Mouse (Mus musculus): ENCODE results near the gene Lrrk1. TPM values are rescaled to one million over a fixed set of nuclear protein-coding genes. Genes with fewer than 3 reads are reported as not detected.

Gene Lrrk1
- total RNA-seq, 4 experiments from 2014 or later, result 3.6 to 6.0 (median 5.2) TPM

- DNase-seq (ENCODE audit: low spot score in 2 of 2), result no peak
Observed at GRCm38 (mm10) chr7:66303922-66304660, 84.1 kb downstream of the Lrrk1 start.

GRCm38 (mm10) chr7:66301486-66301885 is 86.7 kb downstream of the Lrrk1 start:
- no peak for DNase-seq (ENCODE audit: low spot score in 2 of 2)

GRCm38 (mm10) chr7:66300680-66301079 is 87.5 kb downstream of the Lrrk1 start:
- DNase-seq (ENCODE audit: low spot score in 2 of 2), result peak in 1 of 2 experiments; percentile 23

- no peak for DNase-seq (ENCODE audit: low spot score in 2 of 2)
Observed at GRCm38 (mm10) chr7:66297656-66298021, 90.5 kb downstream of the Lrrk1 start.

GRCm38 (mm10) chr7:66296921-66297655 is 91.1 kb downstream of the Lrrk1 start:
- DNase-seq (ENCODE audit: low spot score in 2 of 2), result no peak

GRCm38 (mm10) chr7:66292552-66293376 is 95.4 kb downstream of the Lrrk1 start:
- no peak for DNase-seq (ENCODE audit: low spot score in 2 of 2)

GRCm38 (mm10) chr7:66292010-66292409 is 96.1 kb downstream of the Lrrk1 start:
- no peak for DNase-seq (ENCODE audit: low spot score in 2 of 2)

GRCm38 (mm10) chr7:66282984-66283612 is 105.1 kb downstream of the Lrrk1 start:
- no peak for DNase-seq (ENCODE audit: low spot score in 2 of 2)

- no peak for DNase-seq (ENCODE audit: low spot score in 2 of 2)
Observed at GRCm38 (mm10) chr7:66282265-66282664, 105.9 kb downstream of the Lrrk1 start.

GRCm38 (mm10) chr7:66278001-66278400 is 110.1 kb downstream of the Lrrk1 start:
- DNase-seq (ENCODE audit: low spot score in 2 of 2), result no peak

GRCm38 (mm10) chr7:66273494-66273893 is 114.7 kb downstream of the Lrrk1 start:
- DNase-seq (ENCODE audit: low spot score in 2 of 2), result no peak

- no peak for DNase-seq (ENCODE audit: low spot score in 2 of 2)
Observed at GRCm38 (mm10) chr7:66271226-66271625, 116.9 kb downstream of the Lrrk1 start.

GRCm38 (mm10) chr7:66266942-66267850 is 121.0 kb downstream of the Lrrk1 start:
- no peak for DNase-seq (ENCODE audit: low spot score in 2 of 2)

GRCm38 (mm10) chr7:66263421-66263820 is 124.7 kb downstream of the Lrrk1 start:
- DNase-seq (ENCODE audit: low spot score in 2 of 2), result no peak

- no peak for DNase-seq (ENCODE audit: low spot score in 2 of 2)
Observed at GRCm38 (mm10) chr7:66262570-66263156, 125.5 kb downstream of the Lrrk1 start.

- DNase-seq (ENCODE audit: low spot score in 2 of 2), result no peak
Observed at GRCm38 (mm10) chr7:66260763-66261390, 127.3 kb downstream of the Lrrk1 start.

- DNase-seq (ENCODE audit: low spot score in 2 of 2), result no peak
Observed at GRCm38 (mm10) chr7:66260295-66260694, 127.9 kb downstream of the Lrrk1 start.

- no peak for DNase-seq (ENCODE audit: low spot score in 2 of 2)
Observed at GRCm38 (mm10) chr7:66259436-66260206, 128.5 kb downstream of the Lrrk1 start.

GRCm38 (mm10) chr7:66258997-66259396 is 129.2 kb downstream of the Lrrk1 start:
- no peak for DNase-seq (ENCODE audit: low spot score in 2 of 2)

Measured in left cerebral cortex, adult 8-10 months (tissue).